Mouse (Mus musculus) stomach, postnatal 0 days (tissue): ENCODE data around the gene Kcnn3. TPM values are rescaled to one million over a fixed set of nuclear protein-coding genes. Genes with fewer than 3 reads are reported as not detected.

Experiments
- ATAC-seq: fragments of 200-750 bp; cut with Nextera tagmentation; 2 replicates; pipeline ENCODE4 v1.8.0; 2017; ENCODE audit not compliant: low FRiP score, low TSS enrichment
- DNase-seq: peaks from one replicate; pipeline ENCODE4 v3.0.0-alpha.2; 2016; ENCODE audit warnings: low spot score
- H3K27ac ChIP-seq: fragments of 300-500 bp; sonication (generic); replicated peaks from 2 replicates; pipeline ENCODE4 v1.5.1; 2014; ENCODE audit warnings: mild to moderate bottlenecking, control low read depth
- H3K27me3 ChIP-seq: fragments of 300-500 bp; sonication (generic); 2 replicates; pipeline ENCODE4 v1.6.1; 2014; ENCODE audit warnings: low read length; ENCODE audit not compliant: control insufficient read depth, insufficient read depth
- H3K36me3 ChIP-seq: fragments of 300-500 bp; sonication (generic); 2 replicates; pipeline ENCODE4 v1.6.1; 2014; ENCODE audit warnings: low read length, mixed read lengths; ENCODE audit not compliant: control insufficient read depth, insufficient read depth
- H3K4me1 ChIP-seq: fragments of 300-500 bp; sonication (generic); replicated peaks from 2 replicates; pipeline ENCODE4 v1.6.1; 2014; ENCODE audit warnings: antibody characterized with exemption; ENCODE audit not compliant: control insufficient read depth, insufficient read depth
- H3K4me2 ChIP-seq: fragments of 300-500 bp; sonication (generic); replicated peaks from 2 replicates; pipeline ENCODE4 v1.6.1; 2014; ENCODE audit warnings: low read depth, mild to moderate bottlenecking, control low read depth, moderate library complexity
- H3K4me3 ChIP-seq: fragments of 300-500 bp; sonication (generic); 2 replicates; pipeline ENCODE4 v1.5.1; 2014; ENCODE audit warnings: low read depth, low read length, control low read depth
- H3K9ac ChIP-seq: fragments of 300-500 bp; sonication (generic); 2 replicates; pipeline ENCODE4 v1.6.1; 2014; ENCODE audit warnings: mild to moderate bottlenecking, low read length, control low read depth, mixed read lengths
- H3K9me3 ChIP-seq: fragments of 300-500 bp; sonication (generic); 2 replicates; pipeline ENCODE4 v1.6.1; 2016; ENCODE audit warnings: low read length; ENCODE audit not compliant: control insufficient read depth
- CTCF ChIP-seq: IDR thresholded peaks from 2 replicates; pipeline ENCODE4 v1.5.1; 2016; ENCODE audit warnings: antibody characterized with exemption, low read depth, mild to moderate bottlenecking, moderate library complexity
- EP300 ChIP-seq: optimal IDR thresholded peaks from 2 replicates; pipeline ENCODE3; 2016; ENCODE audit warnings: antibody characterized with exemption
- WGBS: fragments of 180-500 bp; shearing (Covaris S2); extraction: QIAGEN DNeasy Blood & Tissue Kit; methylation state at CpG from one replicate; pipeline ENCODE4 v1.1.7; 2014; 5-methylcytosine and 5-hydroxymethylcytosine counted together
- polyA plus RNA-seq: library from polyadenylated mRNA; unstranded; fragments of >200 nt; fragmentation: Nextera tagmentation; extraction: Ambion mirVana; gene quantifications from 2 replicates; pipeline ENCODE4 v1.2.1, GENCODE M21; 2015

Gene Kcnn3
- polyA plus RNA-seq, 1 experiment from 2014 or later: 4.5 TPM

DNA sequence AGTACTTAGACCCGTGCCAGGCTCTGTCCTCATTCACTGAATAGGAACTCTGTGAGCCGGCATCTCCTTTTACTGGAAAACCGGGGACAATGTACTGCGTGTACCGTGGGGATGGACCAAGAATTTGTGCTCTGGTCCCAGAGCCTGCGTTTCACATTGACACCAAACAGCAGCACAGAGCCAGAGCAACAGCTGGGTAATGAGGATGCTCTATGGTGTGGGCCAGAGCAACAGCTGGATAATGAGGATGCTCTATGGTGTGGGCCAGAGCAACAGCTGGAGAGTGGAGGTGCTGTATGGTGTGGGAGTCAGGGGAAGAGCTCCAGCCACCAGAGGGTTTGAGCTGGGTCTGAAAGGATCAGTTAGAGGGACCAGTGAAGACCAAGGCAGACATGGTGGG lies 114.0 kb downstream of the Kcnn3 start:
- H3K36me3 ChIP-seq: no peaks in the 10 kb centered on the region
- H3K4me3 ChIP-seq: no peak overlapping the region
- H3K9me3 ChIP-seq: no peaks in the 10 kb centered on the region
- H3K4me1 ChIP-seq: no peaks in the 10 kb centered on the region
- H3K4me2 ChIP-seq: no peak overlapping the region
- no peak for TF ChIP-seq EP300
- no peak for TF ChIP-seq CTCF
- WGBS: 67% methylated on average over 6 of the region's 6 CpGs
- H3K27ac ChIP-seq: no peak overlapping the region
- H3K9ac ChIP-seq: no peak overlapping the region
- DNase-seq (no peak), ATAC-seq (peak; percentile 72; the same call in 1 of the 2 replicates)
- H3K27me3 ChIP-seq: no peaks in the 10 kb centered on the region; the same call in 1 of the 2 replicates

DNA sequence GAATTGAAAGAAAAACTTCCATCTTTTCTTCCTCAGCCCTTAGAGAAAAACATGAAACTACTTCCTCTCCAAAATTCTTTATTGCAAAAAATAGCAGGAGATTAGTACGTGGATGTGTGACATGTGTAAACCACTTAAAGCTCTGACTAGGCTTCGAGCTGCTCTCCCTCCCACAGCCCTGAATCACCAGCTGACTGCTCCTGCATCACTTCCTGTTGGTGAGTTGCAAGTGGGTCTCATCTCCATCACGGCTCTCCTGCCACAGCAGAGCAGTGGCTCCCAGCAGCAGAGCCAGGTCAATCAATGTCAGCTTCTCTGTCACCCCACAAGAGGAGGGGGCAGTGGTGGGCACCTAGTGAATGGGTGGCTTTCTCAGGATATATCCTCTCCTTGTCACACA lies 120.8 kb downstream of the Kcnn3 start:
- 32% methylated on average over 3 of the region's 3 CpGs for WGBS
- no peak for TF ChIP-seq EP300
- no peak for TF ChIP-seq CTCF
- ATAC-seq (no peak), DNase-seq (no peak)
- H3K4me3 ChIP-seq: no peak overlapping the region
- no peaks in the 10 kb centered on the region for H3K27me3 ChIP-seq
- H3K27ac ChIP-seq: no peak overlapping the region
- no peaks in the 10 kb centered on the region for H3K4me1 ChIP-seq
- no peaks in the 10 kb centered on the region for H3K9me3 ChIP-seq
- H3K36me3 ChIP-seq: no peaks in the 10 kb centered on the region
- H3K4me2 ChIP-seq: no peak overlapping the region
- no peak overlapping the region for H3K9ac ChIP-seq

DNA sequence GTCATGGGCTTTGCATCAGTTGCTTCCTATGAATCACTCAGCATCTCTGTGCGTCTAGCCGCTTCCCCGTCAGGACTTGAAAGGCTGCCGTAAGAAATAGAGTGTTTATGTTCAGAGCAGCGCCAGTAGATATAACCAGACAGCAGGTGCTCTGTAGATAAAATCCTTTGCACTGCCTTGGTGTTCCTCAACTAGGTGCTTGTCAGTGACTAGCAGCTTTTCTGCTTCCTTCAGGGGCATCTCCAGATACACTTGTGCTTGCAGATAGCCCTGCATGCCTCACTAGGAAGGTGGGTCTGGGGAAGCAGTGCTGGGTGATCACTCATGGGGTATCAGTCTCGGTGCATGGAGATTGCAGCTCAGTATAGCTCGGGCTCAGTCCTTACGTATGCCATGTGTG lies 123.4 kb downstream of the Kcnn3 start:
- no peak for TF ChIP-seq CTCF
- no peak for TF ChIP-seq EP300
- no peak overlapping the region for H3K4me3 ChIP-seq
- no peak overlapping the region for H3K9ac ChIP-seq
- peaks cover 9% of the 10 kb centered on the region; the same call in 1 of the 2 replicates for H3K4me1 ChIP-seq
- no peaks in the 10 kb centered on the region for H3K27me3 ChIP-seq
- DNase-seq: no peak
- no peaks in the 10 kb centered on the region for H3K9me3 ChIP-seq
- 46% methylated on average over 8 of the region's 8 CpGs for WGBS
- no peaks in the 10 kb centered on the region for H3K36me3 ChIP-seq
- no peak for ATAC-seq
- H3K27ac ChIP-seq: no peak overlapping the region
- H3K4me2 ChIP-seq: no peak overlapping the region

DNA sequence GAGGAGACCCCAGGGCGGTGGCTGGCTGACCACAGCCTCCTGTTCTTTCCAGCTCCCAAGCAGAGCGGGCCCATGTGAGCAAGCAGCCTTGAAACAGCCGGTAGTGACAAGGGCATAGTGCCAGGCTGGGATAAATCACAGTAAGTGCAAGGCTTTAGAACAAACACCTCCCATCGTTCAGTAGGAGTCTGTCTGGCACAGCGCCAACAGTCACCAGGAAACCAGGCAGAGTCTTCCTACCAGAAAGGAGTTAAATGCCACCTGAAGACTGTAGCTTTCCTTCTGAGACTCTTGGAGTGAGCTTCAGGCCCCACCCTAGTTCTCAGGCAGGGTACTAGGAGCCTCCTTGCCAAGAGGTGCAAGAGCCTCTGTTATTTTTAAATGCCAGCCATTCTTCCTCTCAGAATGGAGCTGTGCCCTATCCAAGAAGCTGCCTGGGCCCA lies 126.9 kb downstream of the Kcnn3 start:
- Histone ChIP-seq H3K9me3 (no peaks in the 10 kb centered on the region), H3K36me3 (no peaks in the 10 kb centered on the region), H3K4me3 (no peak overlapping the region), H3K4me1 (peaks cover 9% of the 10 kb centered on the region; the same call in 1 of the 2 replicates), H3K27me3 (no peaks in the 10 kb centered on the region), H3K9ac (no peak overlapping the region), H3K4me2 (no peak overlapping the region), H3K27ac (peak overlapping the region; percentile 67)
- 28% methylated on average over 5 of the region's 5 CpGs for WGBS
- peak; percentile 84 for DNase-seq
- TF ChIP-seq EP300 (no peak), CTCF (no peak)
- ATAC-seq: peak; percentile 77

DNA sequence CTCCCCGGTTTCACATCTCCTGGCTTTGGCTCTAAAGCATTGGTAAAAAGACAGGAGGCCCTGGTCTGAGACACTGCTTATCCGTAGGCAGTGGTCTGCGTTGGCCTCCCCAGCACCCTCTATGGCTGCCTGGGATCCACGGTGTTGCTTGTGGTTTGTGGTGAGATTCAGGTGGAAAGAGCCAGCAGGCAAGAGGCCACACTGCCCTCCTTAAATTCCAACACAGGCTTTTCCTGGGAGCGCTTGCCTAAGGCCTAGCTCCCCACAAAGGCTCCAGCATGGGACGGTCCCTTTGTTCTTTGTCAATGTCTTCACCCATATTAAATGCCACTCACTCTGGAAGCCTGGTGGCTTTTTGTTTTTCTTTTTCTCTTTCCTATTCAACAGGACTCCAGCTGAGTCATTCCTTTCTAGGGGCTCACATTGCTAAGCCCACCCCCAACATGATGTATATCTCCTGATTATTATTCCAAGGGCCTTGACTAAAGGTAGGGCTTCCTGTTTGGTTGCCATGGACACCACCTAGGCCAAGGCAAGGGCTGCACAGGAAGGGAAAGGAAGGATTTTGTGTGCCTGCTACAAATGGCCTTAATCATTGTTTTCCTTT lies 127.4 kb downstream of the Kcnn3 start:
- Histone ChIP-seq H3K4me3 (no peak overlapping the region), H3K9me3 (no peaks in the 10 kb centered on the region), H3K36me3 (no peaks in the 10 kb centered on the region), H3K27ac (peak overlapping the region; percentile 67), H3K9ac (no peak overlapping the region), H3K27me3 (no peaks in the 10 kb centered on the region), H3K4me1 (peaks cover 9% of the 10 kb centered on the region; the same call in 1 of the 2 replicates), H3K4me2 (no peak overlapping the region)
- DNase-seq: no peak
- no peak for TF ChIP-seq EP300
- TF ChIP-seq CTCF: no peak
- WGBS: 63% methylated on average over 6 of the region's 6 CpGs
- ATAC-seq: no peak

DNA sequence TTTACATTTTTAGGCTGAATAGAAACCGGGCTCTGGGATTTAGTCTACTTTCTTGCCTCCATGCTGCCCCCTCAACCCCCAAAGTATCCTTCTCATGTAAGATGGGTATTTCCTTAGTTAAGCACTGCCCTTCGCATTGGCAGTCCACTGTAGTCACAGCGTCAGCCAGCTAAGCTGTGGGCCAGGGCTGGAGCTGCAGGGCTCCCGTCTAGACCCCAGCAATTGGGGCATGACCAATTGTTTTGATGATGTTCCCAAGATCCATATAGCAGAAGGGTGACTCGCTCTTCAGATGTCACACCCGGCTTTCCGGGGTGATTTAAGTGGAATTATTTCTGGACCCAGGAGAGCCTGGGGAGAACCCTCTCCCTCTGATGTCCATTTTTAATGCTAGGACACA lies 129.9 kb downstream of the Kcnn3 start:
- no peak for DNase-seq
- no peaks in the 10 kb centered on the region for H3K36me3 ChIP-seq
- TF ChIP-seq CTCF (no peak), EP300 (no peak)
- H3K27ac ChIP-seq: no peak overlapping the region
- no peaks in the 10 kb centered on the region for H3K27me3 ChIP-seq
- no peak overlapping the region for H3K4me2 ChIP-seq
- no peak overlapping the region for H3K9ac ChIP-seq
- H3K4me3 ChIP-seq: no peak overlapping the region
- peaks cover 9% of the 10 kb centered on the region; the same call in 1 of the 2 replicates for H3K4me1 ChIP-seq
- 86% methylated on average over 7 of the region's 7 CpGs for WGBS
- ATAC-seq: no peak
- no peaks in the 10 kb centered on the region for H3K9me3 ChIP-seq
